Mouse (Mus musculus) CH12.LX (cell line): ENCODE measurements around the gene Chp1.

Experiments
- CTCF ChIP-seq, 2 experiments: IDR thresholded peaks in 1 of 2; conservative IDR thresholded peaks in 1 of 2; 2 replicates each; pipeline ENCODE4 v1.5.1; 2011 to 2012; ENCODE audit warnings: low read depth in 2 of 2, low read length in 2 of 2, improper control_type of control experiment in 1 of 2, inconsistent platforms in 1 of 2, mild to moderate bottlenecking in 1 of 2, moderate library complexity in 1 of 2
- E2F4 ChIP-seq: IDR thresholded peaks from 2 replicates; pipeline ENCODE4 v1.6.1; 2011; ENCODE audit warnings: low read depth, low read length, improper control_type of control experiment; ENCODE audit not compliant: insufficient replicate concordance
- ETS1 ChIP-seq: conservative IDR thresholded peaks from 2 replicates; pipeline ENCODE4 v1.6.1; 2012; ENCODE audit warnings: low read depth, mild to moderate bottlenecking, inconsistent platforms, low read length, improper control_type of control experiment, moderate library complexity
- MAZ ChIP-seq: IDR thresholded peaks from 2 replicates; pipeline ENCODE4 v1.6.1; 2012; ENCODE audit warnings: low read depth, mild to moderate bottlenecking, inconsistent platforms, low read length, improper control_type of control experiment, moderate library complexity

GRCm38 (mm10) chr2:119561794-119562193, 14.3 kb downstream of the Chp1 start:
- TF ChIP-seq ETS1 (no peak), E2F4 (no peak), MAZ (no peak), CTCF (conservative IDR thresholded peaks at IDR 0.05 in 1 of 2, IDR thresholded peaks at IDR 0.05 in 1 of 2; ENCODE audit: low read depth in 2 of 2, low read length in 2 of 2) (no peak)
